Mouse (Mus musculus) E14TG2a.4 (cell line): ENCODE results near the gene Nfil3.

Experiments used
- CTCF ChIP-seq: conservative IDR thresholded peaks from 2 replicates; pipeline ENCODE4 v1.5.1; 2014; ENCODE audit warnings: low read length
- NANOG ChIP-seq: IDR thresholded peaks from 2 replicates; pipeline ENCODE4 v1.6.1; 2014; ENCODE audit warnings: borderline replicate concordance, low read length, mixed read lengths

DNA sequence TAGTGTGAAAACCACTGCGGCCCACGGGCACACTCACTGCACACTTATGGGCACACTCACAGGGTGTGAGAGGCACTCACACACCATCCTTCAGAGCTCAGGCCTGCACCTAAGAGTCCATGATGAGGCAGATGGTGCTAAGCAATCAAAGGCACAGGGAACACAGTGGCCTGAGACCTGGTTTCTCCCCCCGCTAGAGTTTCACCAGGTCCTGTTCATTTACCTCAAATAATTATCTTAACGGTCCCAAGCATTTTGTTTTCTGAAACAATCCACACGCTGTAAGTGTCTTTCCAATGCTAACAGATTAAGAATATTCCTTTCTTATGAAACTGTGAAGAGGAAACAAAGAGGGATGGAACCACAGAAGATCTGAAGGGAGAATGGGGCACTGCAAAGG, 62.5 kb downstream of the Nfil3 start:
- TF ChIP-seq CTCF: no peak
- TF ChIP-seq NANOG: no peak
